Mouse (Mus musculus): Measurements from ENCODE around the gene Astn2. TPM values are rescaled to one million over a fixed set of nuclear protein-coding genes. Genes with fewer than 3 reads are reported as not detected.
A peak's percentile ranks its signal among the peaks of the same experiment; 100 is the strongest.

The Astn2 gene
- polyA plus RNA-seq, 1 experiment from 2014 or later, result 0.08 TPM

GRCm38 (mm10) chr4:65654723-65655122 lies 749.7 kb downstream of the Astn2 start:
- no peak overlapping the region for H3K9ac ChIP-seq (ENCODE audit: low read length)
- H3K27me3 ChIP-seq (ENCODE audit: control insufficient read depth, insufficient read depth, low read depth, low read length), result no peaks in the 10 kb centered on the region
- H3K36me3 ChIP-seq (ENCODE audit: control insufficient read depth, insufficient read depth, low read length), result no peaks in the 10 kb centered on the region
- H3K4me3 ChIP-seq (ENCODE audit: low read length), result no peak overlapping the region
- no peaks in the 10 kb centered on the region for H3K4me1 ChIP-seq (replicated peaks; ENCODE audit: control insufficient read depth, insufficient read depth, low read length)
- H3K9me3 ChIP-seq (ENCODE audit: control insufficient read depth, low read length), result no peaks in the 10 kb centered on the region
- peak; percentile 85 for ATAC-seq (ENCODE audit: low read depth)
- H3K27ac ChIP-seq (ENCODE audit: low read length), result no peak overlapping the region
- H3K4me2 ChIP-seq (ENCODE audit: low read depth, low read length), result no peak overlapping the region
- 0% methylated on average over 2 of the region's 2 CpGs for WGBS

DNA sequence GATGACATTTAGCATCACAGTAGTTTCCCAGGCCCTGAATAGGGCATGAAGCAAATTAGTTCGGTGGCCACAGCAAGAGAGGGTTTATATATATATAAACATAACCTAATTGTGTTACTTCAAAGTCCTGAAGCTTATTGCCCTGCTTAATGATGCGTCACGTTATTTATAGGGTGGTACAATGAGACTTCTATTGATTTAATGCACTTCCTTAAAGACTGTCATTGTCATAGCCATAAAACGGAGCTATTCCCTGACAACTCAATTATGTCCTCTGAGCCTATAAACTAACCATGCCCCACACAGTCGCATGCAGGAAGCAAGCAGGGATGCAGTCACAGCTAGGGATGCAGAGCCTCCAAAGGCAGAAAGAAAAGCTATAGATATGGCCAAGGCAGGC lies 761.8 kb downstream of the Astn2 start:
- Histone ChIP-seq H3K27ac (ENCODE audit: low read length) (no peak overlapping the region), H3K4me2 (ENCODE audit: low read depth, low read length) (no peak overlapping the region), H3K9me3 (ENCODE audit: control insufficient read depth, low read length) (no peaks in the 10 kb centered on the region), H3K36me3 (ENCODE audit: control insufficient read depth, insufficient read depth, low read length) (no peaks in the 10 kb centered on the region), H3K9ac (ENCODE audit: low read length) (no peak overlapping the region), H3K4me3 (ENCODE audit: low read length) (no peak overlapping the region), H3K4me1 (replicated peaks; ENCODE audit: control insufficient read depth, insufficient read depth, low read length) (no peaks in the 10 kb centered on the region), H3K27me3 (ENCODE audit: control insufficient read depth, insufficient read depth, low read depth, low read length) (no peaks in the 10 kb centered on the region)
- no peak for ATAC-seq (ENCODE audit: low read depth)
- 42% methylated on average over 5 of the region's 5 CpGs for WGBS

DNA sequence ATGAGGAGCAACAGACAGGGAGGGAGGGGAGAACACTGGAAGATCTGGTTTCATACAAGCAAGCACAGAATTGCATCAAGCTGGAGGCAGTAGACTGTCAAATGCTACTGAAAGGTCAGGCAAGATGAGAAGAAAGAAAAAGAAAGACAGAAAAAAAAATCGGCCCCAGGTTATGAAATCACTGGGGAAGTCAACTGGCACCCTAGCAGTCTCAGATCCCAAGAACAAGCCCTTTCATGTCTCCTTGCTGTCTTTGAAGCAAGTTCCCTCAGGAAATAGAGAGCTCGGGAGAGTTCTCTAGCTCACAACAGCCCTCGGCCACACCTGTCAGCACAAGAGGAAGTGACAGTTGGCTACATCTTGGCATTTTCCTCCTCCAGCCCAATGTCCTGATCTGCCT lies 766.2 kb downstream of the Astn2 start:
- no peak overlapping the region for H3K4me2 ChIP-seq (ENCODE audit: low read depth, low read length)
- no peaks in the 10 kb centered on the region for H3K4me1 ChIP-seq (replicated peaks; ENCODE audit: control insufficient read depth, insufficient read depth, low read length)
- H3K36me3 ChIP-seq (ENCODE audit: control insufficient read depth, insufficient read depth, low read length), result no peaks in the 10 kb centered on the region
- no peak for ATAC-seq (ENCODE audit: low read depth)
- H3K9me3 ChIP-seq (ENCODE audit: control insufficient read depth, low read length), result no peaks in the 10 kb centered on the region
- 71% methylated on average over 3 of the region's 3 CpGs for WGBS
- H3K4me3 ChIP-seq (ENCODE audit: low read length), result no peak overlapping the region
- H3K9ac ChIP-seq (ENCODE audit: low read length), result no peak overlapping the region
- no peaks in the 10 kb centered on the region for H3K27me3 ChIP-seq (ENCODE audit: control insufficient read depth, insufficient read depth, low read depth, low read length)
- no peak overlapping the region for H3K27ac ChIP-seq (ENCODE audit: low read length)

GRCm38 (mm10) chr4:65620125-65620524 lies 784.3 kb downstream of the Astn2 start:
- 54% methylated on average over 3 of the region's 3 CpGs for WGBS
- Histone ChIP-seq H3K4me2 (ENCODE audit: low read depth, low read length) (no peak overlapping the region), H3K9ac (ENCODE audit: low read length) (no peak overlapping the region), H3K4me1 (replicated peaks; ENCODE audit: control insufficient read depth, insufficient read depth, low read length) (peaks cover 4% of the 10 kb centered on the region), H3K27ac (ENCODE audit: low read length) (no peak overlapping the region), H3K4me3 (ENCODE audit: low read length) (no peak overlapping the region), H3K36me3 (ENCODE audit: control insufficient read depth, insufficient read depth, low read length) (peaks cover 10% of the 10 kb centered on the region), H3K9me3 (ENCODE audit: control insufficient read depth, low read length) (no peaks in the 10 kb centered on the region), H3K27me3 (ENCODE audit: control insufficient read depth, insufficient read depth, low read depth, low read length) (no peaks in the 10 kb centered on the region)
- peak; percentile 74 for ATAC-seq (ENCODE audit: low read depth)

- no peak overlapping the region for H3K9ac ChIP-seq (ENCODE audit: low read length)
- H3K27ac ChIP-seq (ENCODE audit: low read length), result no peak overlapping the region
- H3K4me1 ChIP-seq (replicated peaks; ENCODE audit: control insufficient read depth, insufficient read depth, low read length), result 0 out of 2 replicates have a peak, but pooled peaks cover 2% of the 10 kb centered on the region
- ATAC-seq (ENCODE audit: low read depth), result no peak
- H3K4me2 ChIP-seq (ENCODE audit: low read depth, low read length), result no peak overlapping the region
- WGBS, result 95% methylated on average over 14 of the region's 14 CpGs
- H3K27me3 ChIP-seq (ENCODE audit: control insufficient read depth, insufficient read depth, low read depth, low read length), result no peaks in the 10 kb centered on the region
- H3K4me3 ChIP-seq (ENCODE audit: low read length), result no peak overlapping the region
- peaks cover 28% of the 10 kb centered on the region for H3K36me3 ChIP-seq (ENCODE audit: control insufficient read depth, insufficient read depth, low read length)
- no peaks in the 10 kb centered on the region for H3K9me3 ChIP-seq (ENCODE audit: control insufficient read depth, low read length)
Measured at GRCm38 (mm10) chr4:65613135-65613534, 791.3 kb downstream of the Astn2 start.

DNA sequence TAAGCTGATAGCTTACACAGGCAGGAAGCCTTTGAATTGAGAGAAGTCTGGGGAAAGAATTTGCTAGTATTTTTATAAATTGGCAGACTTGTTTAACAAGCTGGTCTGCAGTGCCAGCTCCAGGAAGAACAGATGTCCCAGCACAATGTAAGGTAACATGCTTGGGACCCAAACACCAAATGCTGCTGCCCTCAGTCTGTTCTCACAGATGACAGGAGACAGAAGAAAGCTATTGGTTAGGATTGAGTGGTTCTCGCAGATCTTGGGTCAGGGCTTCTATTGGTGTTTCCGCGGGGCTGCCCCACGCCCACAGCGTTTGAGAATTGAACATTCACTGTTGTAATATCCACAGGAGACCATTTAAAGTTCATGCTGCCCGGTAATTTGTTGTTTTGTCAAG lies 793.5 kb downstream of the Astn2 start:
- Histone ChIP-seq H3K36me3 (ENCODE audit: control insufficient read depth, insufficient read depth, low read length) (peaks cover 25% of the 10 kb centered on the region), H3K27me3 (ENCODE audit: control insufficient read depth, insufficient read depth, low read depth, low read length) (no peaks in the 10 kb centered on the region), H3K4me2 (ENCODE audit: low read depth, low read length) (no peak overlapping the region), H3K27ac (ENCODE audit: low read length) (no peak overlapping the region), H3K9me3 (ENCODE audit: control insufficient read depth, low read length) (no peaks in the 10 kb centered on the region), H3K9ac (ENCODE audit: low read length) (no peak overlapping the region), H3K4me1 (replicated peaks; ENCODE audit: control insufficient read depth, insufficient read depth, low read length) (peaks cover 9% of the 10 kb centered on the region), H3K4me3 (ENCODE audit: low read length) (no peak overlapping the region)
- no peak for ATAC-seq (ENCODE audit: low read depth)
- 92% methylated on average over 6 of the region's 6 CpGs for WGBS

DNA sequence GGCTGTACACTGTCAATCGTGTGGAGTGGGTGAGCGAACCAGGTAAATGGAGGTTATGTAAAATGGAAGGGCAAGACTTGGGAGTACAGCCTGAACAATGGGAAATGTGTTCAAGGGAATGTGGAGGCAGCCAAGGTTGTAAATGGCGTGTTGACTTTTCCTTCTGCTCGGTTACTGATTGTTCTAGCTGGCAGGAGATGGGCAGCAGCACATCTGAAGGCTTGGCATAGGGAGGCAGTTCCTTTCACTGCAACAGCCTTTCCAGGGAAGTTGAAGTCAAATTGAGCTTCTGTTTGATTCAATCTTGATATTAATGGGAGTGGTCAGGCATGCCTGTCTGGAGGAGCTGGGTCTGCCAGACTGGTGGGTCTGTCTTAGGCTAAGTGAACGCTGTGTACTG lies 794.1 kb downstream of the Astn2 start:
- H3K36me3 ChIP-seq (ENCODE audit: control insufficient read depth, insufficient read depth, low read length), result peaks cover 22% of the 10 kb centered on the region
- no peak for ATAC-seq (ENCODE audit: low read depth)
- H3K27ac ChIP-seq (ENCODE audit: low read length), result no peak overlapping the region
- WGBS, result 77% methylated on average over 5 of the region's 5 CpGs
- no peak overlapping the region for H3K9ac ChIP-seq (ENCODE audit: low read length)
- no peak overlapping the region for H3K4me2 ChIP-seq (ENCODE audit: low read depth, low read length)
- H3K4me3 ChIP-seq (ENCODE audit: low read length), result no peak overlapping the region
- no peaks in the 10 kb centered on the region for H3K9me3 ChIP-seq (ENCODE audit: control insufficient read depth, low read length)
- H3K4me1 ChIP-seq (replicated peaks; ENCODE audit: control insufficient read depth, insufficient read depth, low read length), result peaks cover 11% of the 10 kb centered on the region
- no peaks in the 10 kb centered on the region for H3K27me3 ChIP-seq (ENCODE audit: control insufficient read depth, insufficient read depth, low read depth, low read length)

DNA sequence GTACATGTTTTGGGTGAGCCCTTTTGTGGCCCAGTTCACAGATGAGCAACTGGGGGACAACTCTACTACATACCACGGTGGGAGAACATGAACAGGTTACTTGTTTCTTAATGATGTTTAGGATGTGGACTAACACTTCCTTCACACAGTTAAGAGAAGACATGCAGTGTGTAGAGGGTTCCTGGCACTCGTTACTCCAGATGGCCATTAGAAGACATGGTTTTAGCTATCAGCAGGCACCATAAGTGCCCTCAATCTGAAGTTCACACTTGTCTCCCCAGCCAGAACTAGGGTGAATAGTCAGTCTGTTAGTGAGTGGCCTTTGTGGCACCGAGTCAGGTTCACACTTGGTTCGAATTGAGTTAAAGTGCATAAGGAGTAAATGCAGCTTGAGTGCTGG lies 796.3 kb downstream of the Astn2 start:
- Histone ChIP-seq H3K9ac (ENCODE audit: low read length) (no peak overlapping the region), H3K4me2 (ENCODE audit: low read depth, low read length) (no peak overlapping the region), H3K27me3 (ENCODE audit: control insufficient read depth, insufficient read depth, low read depth, low read length) (no peaks in the 10 kb centered on the region), H3K9me3 (ENCODE audit: control insufficient read depth, low read length) (no peaks in the 10 kb centered on the region), H3K4me1 (replicated peaks; ENCODE audit: control insufficient read depth, insufficient read depth, low read length) (peaks cover 15% of the 10 kb centered on the region), H3K4me3 (ENCODE audit: low read length) (no peak overlapping the region), H3K27ac (ENCODE audit: low read length) (no peak overlapping the region), H3K36me3 (ENCODE audit: control insufficient read depth, insufficient read depth, low read length) (peaks cover 2% of the 10 kb centered on the region)
- ATAC-seq (ENCODE audit: low read depth), result no peak
- 89% methylated on average over 4 of the region's 4 CpGs for WGBS

- H3K4me1 ChIP-seq (replicated peaks; ENCODE audit: control insufficient read depth, insufficient read depth, low read length), result peaks cover 15% of the 10 kb centered on the region
- H3K9me3 ChIP-seq (ENCODE audit: control insufficient read depth, low read length), result no peaks in the 10 kb centered on the region
- no peak overlapping the region for H3K27ac ChIP-seq (ENCODE audit: low read length)
- H3K36me3 ChIP-seq (ENCODE audit: control insufficient read depth, insufficient read depth, low read length), result no peaks in the 10 kb centered on the region
- H3K4me2 ChIP-seq (ENCODE audit: low read depth, low read length), result no peak overlapping the region
- H3K4me3 ChIP-seq (ENCODE audit: low read length), result no peak overlapping the region
- ATAC-seq (ENCODE audit: low read depth), result no peak
- 70% methylated on average over 10 of the region's 10 CpGs for WGBS
- H3K9ac ChIP-seq (ENCODE audit: low read length), result no peak overlapping the region
- no peaks in the 10 kb centered on the region for H3K27me3 ChIP-seq (ENCODE audit: control insufficient read depth, insufficient read depth, low read depth, low read length)
Measured at GRCm38 (mm10) chr4:65607184-65607631, 797.2 kb downstream of the Astn2 start.

DNA sequence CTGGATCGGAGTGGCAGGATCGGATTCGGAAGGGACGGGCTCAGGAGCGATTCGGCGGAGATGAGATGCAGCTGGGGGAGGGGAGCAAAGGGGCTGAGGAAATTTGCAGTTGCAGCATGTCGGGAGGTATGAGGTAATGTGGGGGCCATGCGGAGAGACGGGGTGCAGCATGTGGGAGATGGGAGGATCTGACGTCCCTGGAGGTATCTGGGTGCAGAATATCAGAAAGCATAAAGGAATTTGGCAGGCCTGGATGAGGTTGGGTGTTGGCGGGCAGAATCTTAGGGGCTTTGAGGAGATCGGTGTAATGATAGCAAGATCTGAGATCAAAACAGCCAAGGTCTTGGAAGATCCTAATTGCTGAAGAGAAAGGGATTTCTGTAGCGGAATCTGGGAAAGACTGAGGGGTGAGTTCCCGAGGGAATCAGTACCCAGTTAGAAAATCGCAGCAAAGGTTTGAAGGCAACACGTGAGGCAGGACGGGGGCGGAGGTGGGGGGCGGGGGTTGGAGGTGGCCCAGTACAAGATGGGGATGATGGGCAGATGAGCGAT lies 799.2 kb downstream of the Astn2 start:
- under 1% methylated on average over 21 of the region's 21 CpGs for WGBS
- H3K27ac ChIP-seq (ENCODE audit: low read length), result no peak overlapping the region
- H3K4me1 ChIP-seq (replicated peaks; ENCODE audit: control insufficient read depth, insufficient read depth, low read length), result peaks cover 15% of the 10 kb centered on the region
- ATAC-seq (ENCODE audit: low read depth), result peak; percentile 85
- H3K36me3 ChIP-seq (ENCODE audit: control insufficient read depth, insufficient read depth, low read length), result no peaks in the 10 kb centered on the region
- no peaks in the 10 kb centered on the region for H3K9me3 ChIP-seq (ENCODE audit: control insufficient read depth, low read length)
- peak overlapping the region; percentile 82 for H3K9ac ChIP-seq (ENCODE audit: low read length)
- peak overlapping the region; percentile 84 for H3K4me3 ChIP-seq (ENCODE audit: low read length)
- no peaks in the 10 kb centered on the region for H3K27me3 ChIP-seq (ENCODE audit: control insufficient read depth, insufficient read depth, low read depth, low read length)
- H3K4me2 ChIP-seq (ENCODE audit: low read depth, low read length), result peak overlapping the region; percentile 81

Data from lung, embryonic 16.5 days (tissue).